Mouse (Mus musculus): ENCODE measurements around the gene Itga10. TPM values are rescaled to one million over a fixed set of nuclear protein-coding genes. Genes with fewer than 3 reads are reported as not detected.

The Itga10 gene
- polyA plus RNA-seq, 1 experiment from 2014 or later, result 1.1 TPM

GRCm38 (mm10) chr3:96671519-96671918 is 26.1 kb downstream of the Itga10 start:
- no peak overlapping the region for H3K27ac ChIP-seq (ENCODE audit: low read length)

GRCm38 (mm10) chr3:96673514-96673913 is 28.1 kb downstream of the Itga10 start:
- ATAC-seq, result no peak
- Histone ChIP-seq H3K4me1 (ENCODE audit: control insufficient read depth, insufficient read depth, low read length) (peaks cover 5% of the 10 kb centered on the region; the same call in 1 of the 2 replicates), H3K4me2 (ENCODE audit: low read length) (no peak overlapping the region), H3K9me3 (replicated peaks; ENCODE audit: control insufficient read depth, low read length, poor library complexity, severe bottlenecking) (no peaks in the 10 kb centered on the region), H3K4me3 (ENCODE audit: low read depth, low read length) (no peak overlapping the region), H3K27ac (ENCODE audit: low read length) (no peak overlapping the region), H3K27me3 (ENCODE audit: control insufficient read depth, insufficient read depth, low read depth, low read length) (peaks cover 12% of the 10 kb centered on the region), H3K36me3 (ENCODE audit: control insufficient read depth, insufficient read depth, low read length) (no peaks in the 10 kb centered on the region), H3K9ac (ENCODE audit: low read depth, low read length) (no peak overlapping the region)
- WGBS, result 78% methylated on average over 4 of the region's 4 CpGs

More at GRCm38 (mm10) chr3:96671519-96671918, 26.1 kb downstream of the Itga10 start:
- Histone ChIP-seq H3K9ac (ENCODE audit: low read depth, low read length) (no peak overlapping the region), H3K36me3 (ENCODE audit: control insufficient read depth, insufficient read depth, low read length) (no peaks in the 10 kb centered on the region), H3K27me3 (ENCODE audit: control insufficient read depth, insufficient read depth, low read depth, low read length) (peaks cover 12% of the 10 kb centered on the region), H3K9me3 (replicated peaks; ENCODE audit: control insufficient read depth, low read length, poor library complexity, severe bottlenecking) (no peaks in the 10 kb centered on the region), H3K4me1 (ENCODE audit: control insufficient read depth, insufficient read depth, low read length) (peaks cover 5% of the 10 kb centered on the region; the same call in 1 of the 2 replicates), H3K4me2 (ENCODE audit: low read length) (no peak overlapping the region), H3K4me3 (ENCODE audit: low read depth, low read length) (no peak overlapping the region)
- no peak for ATAC-seq
- WGBS, result 94% methylated on average over 5 of the region's 5 CpGs

- H3K9ac ChIP-seq (ENCODE audit: low read depth, low read length), result no peak overlapping the region
- H3K9me3 ChIP-seq (replicated peaks; ENCODE audit: control insufficient read depth, low read length, poor library complexity, severe bottlenecking), result no peaks in the 10 kb centered on the region
- no peak overlapping the region for H3K4me3 ChIP-seq (ENCODE audit: low read depth, low read length)
- ATAC-seq, result no peak
- WGBS, result 76% methylated on average over 8 of the region's 8 CpGs
- H3K4me2 ChIP-seq (ENCODE audit: low read length), result no peak overlapping the region
- H3K27me3 ChIP-seq (ENCODE audit: control insufficient read depth, insufficient read depth, low read depth, low read length), result peaks cover 12% of the 10 kb centered on the region
- peaks cover 5% of the 10 kb centered on the region; the same call in 1 of the 2 replicates for H3K4me1 ChIP-seq (ENCODE audit: control insufficient read depth, insufficient read depth, low read length)
- no peaks in the 10 kb centered on the region for H3K36me3 ChIP-seq (ENCODE audit: control insufficient read depth, insufficient read depth, low read length)
- H3K27ac ChIP-seq (ENCODE audit: low read length), result no peak overlapping the region
Observed at GRCm38 (mm10) chr3:96674442-96674841, 29.1 kb downstream of the Itga10 start.

GRCm38 (mm10) chr3:96675171-96675570 is 29.8 kb downstream of the Itga10 start:
- WGBS, result 80% methylated on average over 3 of the region's 3 CpGs
- no peak for ATAC-seq
- no peak overlapping the region for H3K4me3 ChIP-seq (ENCODE audit: low read depth, low read length)

GRCm38 (mm10) chr3:96675690-96676089 is 30.3 kb downstream of the Itga10 start:
- ATAC-seq, result no peak
- Histone ChIP-seq H3K4me1 (ENCODE audit: control insufficient read depth, insufficient read depth, low read length) (peaks cover 6% of the 10 kb centered on the region; the same call in 1 of the 2 replicates), H3K4me3 (ENCODE audit: low read depth, low read length) (no peak overlapping the region), H3K9me3 (replicated peaks; ENCODE audit: control insufficient read depth, low read length, poor library complexity, severe bottlenecking) (no peaks in the 10 kb centered on the region), H3K27ac (ENCODE audit: low read length) (no peak overlapping the region), H3K27me3 (ENCODE audit: control insufficient read depth, insufficient read depth, low read depth, low read length) (peaks cover 10% of the 10 kb centered on the region), H3K4me2 (ENCODE audit: low read length) (no peak overlapping the region), H3K9ac (ENCODE audit: low read depth, low read length) (no peak overlapping the region), H3K36me3 (ENCODE audit: control insufficient read depth, insufficient read depth, low read length) (no peaks in the 10 kb centered on the region)
- 30% methylated on average over 3 of the region's 3 CpGs for WGBS

More at GRCm38 (mm10) chr3:96675171-96675570, 29.8 kb downstream of the Itga10 start:
- Histone ChIP-seq H3K27me3 (ENCODE audit: control insufficient read depth, insufficient read depth, low read depth, low read length) (peaks cover 12% of the 10 kb centered on the region), H3K9ac (ENCODE audit: low read depth, low read length) (no peak overlapping the region), H3K9me3 (replicated peaks; ENCODE audit: control insufficient read depth, low read length, poor library complexity, severe bottlenecking) (no peaks in the 10 kb centered on the region), H3K36me3 (ENCODE audit: control insufficient read depth, insufficient read depth, low read length) (no peaks in the 10 kb centered on the region), H3K4me1 (ENCODE audit: control insufficient read depth, insufficient read depth, low read length) (peaks cover 9% of the 10 kb centered on the region; the same call in 1 of the 2 replicates), H3K27ac (ENCODE audit: low read length) (no peak overlapping the region), H3K4me2 (ENCODE audit: low read length) (no peak overlapping the region)

GRCm38 (mm10) chr3:96678456-96678855 is 33.1 kb downstream of the Itga10 start:
- H3K9ac ChIP-seq (ENCODE audit: low read depth, low read length), result no peak overlapping the region
- H3K27me3 ChIP-seq (ENCODE audit: control insufficient read depth, insufficient read depth, low read depth, low read length), result no peaks in the 10 kb centered on the region
- WGBS, result 53% methylated on average over 7 of the region's 7 CpGs
- no peak overlapping the region for H3K27ac ChIP-seq (ENCODE audit: low read length)
- H3K4me3 ChIP-seq (ENCODE audit: low read depth, low read length), result no peak overlapping the region
- no peaks in the 10 kb centered on the region for H3K9me3 ChIP-seq (replicated peaks; ENCODE audit: control insufficient read depth, low read length, poor library complexity, severe bottlenecking)
- H3K36me3 ChIP-seq (ENCODE audit: control insufficient read depth, insufficient read depth, low read length), result no peaks in the 10 kb centered on the region
- 0 out of 2 replicates have a peak, but pooled peaks cover 6% of the 10 kb centered on the region for H3K4me1 ChIP-seq (ENCODE audit: control insufficient read depth, insufficient read depth, low read length)
- no peak overlapping the region for H3K4me2 ChIP-seq (ENCODE audit: low read length)
- ATAC-seq, result no peak

GRCm38 (mm10) chr3:96679159-96679674 is 33.8 kb downstream of the Itga10 start:
- WGBS, result 19% methylated on average over 5 of the region's 5 CpGs
- Histone ChIP-seq H3K27ac (ENCODE audit: low read length) (no peak overlapping the region), H3K4me2 (ENCODE audit: low read length) (no peak overlapping the region)

GRCm38 (mm10) chr3:96680269-96680956 is 35.0 kb downstream of the Itga10 start:
- ATAC-seq, result peak; percentile 83
- Histone ChIP-seq H3K27ac (ENCODE audit: low read length) (no peak overlapping the region), H3K4me1 (ENCODE audit: control insufficient read depth, insufficient read depth, low read length) (0 out of 2 replicates have a peak, but pooled peaks cover 6% of the 10 kb centered on the region), H3K9ac (ENCODE audit: low read depth, low read length) (no peak overlapping the region), H3K36me3 (ENCODE audit: control insufficient read depth, insufficient read depth, low read length) (no peaks in the 10 kb centered on the region), H3K9me3 (replicated peaks; ENCODE audit: control insufficient read depth, low read length, poor library complexity, severe bottlenecking) (no peaks in the 10 kb centered on the region), H3K27me3 (ENCODE audit: control insufficient read depth, insufficient read depth, low read depth, low read length) (no peaks in the 10 kb centered on the region), H3K4me3 (ENCODE audit: low read depth, low read length) (no peak overlapping the region), H3K4me2 (ENCODE audit: low read length) (peak overlapping the region; percentile 2; the same call in 1 of the 2 replicates)
- 17% methylated on average over 12 of the region's 12 CpGs for WGBS

More at GRCm38 (mm10) chr3:96679159-96679674, 33.8 kb downstream of the Itga10 start:
- Histone ChIP-seq H3K27me3 (ENCODE audit: control insufficient read depth, insufficient read depth, low read depth, low read length) (no peaks in the 10 kb centered on the region), H3K36me3 (ENCODE audit: control insufficient read depth, insufficient read depth, low read length) (no peaks in the 10 kb centered on the region), H3K9me3 (replicated peaks; ENCODE audit: control insufficient read depth, low read length, poor library complexity, severe bottlenecking) (no peaks in the 10 kb centered on the region), H3K4me1 (ENCODE audit: control insufficient read depth, insufficient read depth, low read length) (0 out of 2 replicates have a peak, but pooled peaks cover 6% of the 10 kb centered on the region), H3K4me3 (ENCODE audit: low read depth, low read length) (no peak overlapping the region), H3K9ac (ENCODE audit: low read depth, low read length) (0 out of 2 replicates have a peak overlapping the region, but pooled peaks have one; percentile 25)
- no peak for ATAC-seq

- no peaks in the 10 kb centered on the region for H3K9me3 ChIP-seq (replicated peaks; ENCODE audit: control insufficient read depth, low read length, poor library complexity, severe bottlenecking)
- ATAC-seq, result no peak
- H3K27me3 ChIP-seq (ENCODE audit: control insufficient read depth, insufficient read depth, low read depth, low read length), result no peaks in the 10 kb centered on the region
- H3K36me3 ChIP-seq (ENCODE audit: control insufficient read depth, insufficient read depth, low read length), result no peaks in the 10 kb centered on the region
- H3K9ac ChIP-seq (ENCODE audit: low read depth, low read length), result no peak overlapping the region
- no peak overlapping the region for H3K4me3 ChIP-seq (ENCODE audit: low read depth, low read length)
- 0 out of 2 replicates have a peak, but pooled peaks cover 6% of the 10 kb centered on the region for H3K4me1 ChIP-seq (ENCODE audit: control insufficient read depth, insufficient read depth, low read length)
- no peak overlapping the region for H3K27ac ChIP-seq (ENCODE audit: low read length)
- 85% methylated on average over 3 of the region's 3 CpGs for WGBS
- no peak overlapping the region for H3K4me2 ChIP-seq (ENCODE audit: low read length)
Observed at GRCm38 (mm10) chr3:96683496-96683895, 38.1 kb downstream of the Itga10 start.

Data from midbrain, embryonic 16.5 days (tissue).